In genomic region chr19:11846333-11846732, GRCm38 (mm10) we compare ENCODE assay signal across 32 mouse cellular contexts. TPM values are rescaled to one million over a fixed set of nuclear protein-coding genes. Genes with fewer than 3 reads are reported as not detected.
DNase-seq lines count a peak whose midpoint lies in the region; ATAC-seq lines count a peak whose summit lies in the region.
"Had no signal": no experiment of that assay in that cellular context is flagged by ENCODE, and none has a peak within 500 bp of the region (broad histone marks: within the 10 kb centered on the region; RNA-seq: fewer than 3 reads in every experiment).

No protein-coding gene starts in this region.

- DNase-seq in cerebellum, adult 9-10 months = peak; percentile 12
- DNase-seq in cerebellum, postnatal 10 days = no peak
- peak; percentile 1 to 2 for DNase-seq in frontal cortex, adult 2 months (ENCODE audit: extremely low spot score in 1 of 2, low spot score in 1 of 2)
- DNase-seq in frontal cortex, postnatal 25 days (ENCODE audit: low spot score in 2 of 2) = no peak
- DNase-seq in gastrocnemius, adult 18-20 months (ENCODE audit: low spot score) = no peak
- DNase-seq in kidney, adult 18-20 months = no peak
- DNase-seq: adrenal gland, adult 2 months; adrenal gland, postnatal 14 days; B cell, adult 2 months; cerebellum, adult 11-12 months; gastrocnemius, adult 2 months; gastrocnemius, postnatal 14 days; heart, adult 18-20 months; heart, postnatal 10 days; heart, postnatal 36 days; kidney, adult 11 months had no signal

- ATAC-seq in common myeloid progenitor, adult 5-6 weeks (replicated peaks; ENCODE audit: low read depth, poor library complexity, severe bottlenecking) = peak; percentile 78
- ATAC-seq: forebrain, embryonic 15.5 days; hindbrain, embryonic 16.5 days; intestine, embryonic 15.5 days had no signal

RNA-seq across cellular contexts. Expression of gene Olfr1417, which starts 7.3 kb away (rescaled TPM):
- 0.18 TPM in 1 of 2 replicates, not detected in the other for polyA plus RNA-seq in frontal cortex, adult 2 months (2012; rRNA removed)
- not detected in 2 replicates for total RNA-seq in common myeloid progenitor, adult 5-6 weeks (2017)
- not detected for total RNA-seq in gastrocnemius, adult 18-20 months (2021)
- total RNA-seq: adrenal gland, adult 2 months; adrenal gland, postnatal 14 days; adrenal gland, postnatal 4 days; CH12.LX; gastrocnemius, adult 2 months; gastrocnemius, postnatal 14 days; gastrocnemius, postnatal 4 days; heart, adult 18-20 months; heart, postnatal 10 days; heart, postnatal 36 days had no signal
- polyA plus RNA-seq: adrenal gland, adult 2 months; embryonic facial prominence, embryonic 12.5 days; embryonic facial prominence, embryonic 15.5 days; forebrain, embryonic 11.5 days; forebrain, embryonic 15.5 days; G1E; heart, embryonic 15.5 days; hindbrain, embryonic 10.5 days; hindbrain, embryonic 13.5 days; intestine, embryonic 15.5 days had no signal

RNA-seq across cellular contexts. Expression of gene Olfr1418, which starts 14.5 kb away (rescaled TPM):
- polyA plus RNA-seq in frontal cortex, adult 2 months (2012; rRNA removed) = not detected in 2 replicates
- total RNA-seq in common myeloid progenitor, adult 5-6 weeks (2017) = not detected in 2 replicates
- total RNA-seq in gastrocnemius, adult 18-20 months (2021) = not detected
- total RNA-seq: adrenal gland, adult 2 months; adrenal gland, postnatal 14 days; adrenal gland, postnatal 4 days; CH12.LX; gastrocnemius, adult 2 months; gastrocnemius, postnatal 14 days; gastrocnemius, postnatal 4 days; heart, adult 18-20 months; heart, postnatal 10 days; heart, postnatal 36 days had no signal
- polyA plus RNA-seq: adrenal gland, adult 2 months; brain, embryonic 14.5 days; embryonic facial prominence, embryonic 12.5 days; embryonic facial prominence, embryonic 15.5 days; forebrain, embryonic 11.5 days; forebrain, embryonic 15.5 days; G1E; heart, embryonic 12.5 days; heart, embryonic 15.5 days; hindbrain, embryonic 10.5 days; hindbrain, embryonic 13.5 days; hindbrain, embryonic 16.5 days; intestine, embryonic 15.5 days had no signal

RNA-seq across cellular contexts. Expression of gene Stx3, which starts 27.1 kb away (rescaled TPM):
- 39.5 and 44.2 TPM in 2 replicates for polyA plus RNA-seq in frontal cortex, adult 2 months (2012; rRNA removed)
- 17.7 and 20.7 TPM in 2 replicates for total RNA-seq in common myeloid progenitor, adult 5-6 weeks (2017)
- 1 to 10 TPM; 1.7 to 1.8 TPM for total RNA-seq in gastrocnemius, adult 18-20 months (2021)
- polyA plus RNA-seq: G1E had no signal

RNA-seq across cellular contexts. Expression of gene Olfr1419, which starts 28.6 kb away (rescaled TPM):
- 0.18 and 0.19 TPM in 2 replicates for polyA plus RNA-seq in frontal cortex, adult 2 months (2012; rRNA removed)
- total RNA-seq in common myeloid progenitor, adult 5-6 weeks (2017) = not detected in 2 replicates
- not detected for total RNA-seq in gastrocnemius, adult 18-20 months (2021)
- total RNA-seq: adrenal gland, adult 2 months; adrenal gland, postnatal 14 days; adrenal gland, postnatal 4 days; CH12.LX; gastrocnemius, adult 2 months; gastrocnemius, postnatal 14 days; gastrocnemius, postnatal 4 days; heart, adult 18-20 months; heart, postnatal 10 days; heart, postnatal 36 days had no signal
- polyA plus RNA-seq: adrenal gland, adult 2 months; embryonic facial prominence, embryonic 12.5 days; embryonic facial prominence, embryonic 15.5 days; forebrain, embryonic 11.5 days; forebrain, embryonic 15.5 days; G1E; heart, embryonic 12.5 days; heart, embryonic 15.5 days; hindbrain, embryonic 10.5 days; hindbrain, embryonic 13.5 days; hindbrain, embryonic 16.5 days; intestine, embryonic 15.5 days had no signal

RNA-seq across cellular contexts. Expression of gene Olfr1420, which starts 40.0 kb away (rescaled TPM):
- polyA plus RNA-seq in frontal cortex, adult 2 months (2012; rRNA removed) = 0.15 TPM in 1 of 2 replicates, not detected in the other
- not detected in 2 replicates for total RNA-seq in common myeloid progenitor, adult 5-6 weeks (2017)
- not detected for total RNA-seq in gastrocnemius, adult 18-20 months (2021)
- total RNA-seq: adrenal gland, adult 2 months; adrenal gland, postnatal 14 days; adrenal gland, postnatal 4 days; CH12.LX; gastrocnemius, adult 2 months; gastrocnemius, postnatal 14 days; gastrocnemius, postnatal 4 days; heart, adult 18-20 months; heart, postnatal 10 days; heart, postnatal 36 days had no signal
- polyA plus RNA-seq: adrenal gland, adult 2 months; brain, embryonic 14.5 days; embryonic facial prominence, embryonic 15.5 days; forebrain, embryonic 11.5 days; forebrain, embryonic 15.5 days; G1E; heart, embryonic 12.5 days; hindbrain, embryonic 10.5 days; hindbrain, embryonic 13.5 days; hindbrain, embryonic 16.5 days; intestine, embryonic 15.5 days had no signal

Comparison
In these comparisons a context has a peak if more than half of its experiments do, and no peak if none do; other contexts are left out.
1. DNase-seq: peak in cerebellum, adult 9-10 months (single experiment) and frontal cortex, adult 2 months (2 of 2); none in cerebellum, postnatal 10 days (0 of 2), frontal cortex, postnatal 25 days (0 of 2), gastrocnemius, adult 18-20 months (single experiment) and kidney, adult 18-20 months (single experiment).